Mouse (Mus musculus) forebrain, embryonic 15.5 days (tissue): Measurements from ENCODE around the gene Apoa4. TPM values are rescaled to one million over a fixed set of nuclear protein-coding genes. Genes with fewer than 3 reads are reported as not detected.

ENCODE experiments used
- ATAC-seq: fragments of 200-750 bp; cut with Nextera tagmentation; replicated peaks from 2 replicates; pipeline ENCODE4 v1.8.0; 2017; ENCODE audit warnings: mild to moderate bottlenecking, moderate TSS enrichment, moderate library complexity
- H3K27ac ChIP-seq: fragments of 300-500 bp; sonication (generic); replicated peaks from 2 replicates; pipeline ENCODE4 v1.5.1; 2015; ENCODE audit warnings: mild to moderate bottlenecking, inconsistent platforms
- H3K27me3 ChIP-seq: fragments of 300-500 bp; sonication (generic); 2 replicates; pipeline ENCODE4 v1.6.1; 2015; ENCODE audit warnings: inconsistent platforms
- H3K36me3 ChIP-seq: fragments of 300-500 bp; sonication (generic); 2 replicates; pipeline ENCODE4 v1.6.1; 2015; ENCODE audit warnings: mild to moderate bottlenecking, inconsistent platforms
- H3K4me1 ChIP-seq: fragments of 300-500 bp; sonication (generic); 2 replicates; pipeline ENCODE4 v1.6.1; 2015; ENCODE audit warnings: inconsistent platforms
- H3K4me2 ChIP-seq: fragments of 300-500 bp; sonication (generic); replicated peaks from 2 replicates; pipeline ENCODE4 v1.6.1; 2015; ENCODE audit warnings: mild to moderate bottlenecking, inconsistent platforms
- H3K4me3 ChIP-seq: fragments of 300-500 bp; sonication (generic); 2 replicates; pipeline ENCODE4 v1.5.1; 2015; ENCODE audit warnings: mild to moderate bottlenecking, inconsistent platforms
- H3K9ac ChIP-seq: fragments of 300-500 bp; sonication (generic); replicated peaks from 2 replicates; pipeline ENCODE4 v1.6.1; 2015; ENCODE audit warnings: mild to moderate bottlenecking, inconsistent platforms
- H3K9me3 ChIP-seq: fragments of 300-500 bp; sonication (generic); 2 replicates; pipeline ENCODE4 v1.6.1; 2016; ENCODE audit warnings: inconsistent platforms
- WGBS: fragments of 180-500 bp; shearing (Covaris S2); methylation state at CpG from one replicate; pipeline ENCODE4 v1.1.7; 2015; ENCODE audit warnings: mixed read lengths; 5-methylcytosine and 5-hydroxymethylcytosine counted together
- polyA plus RNA-seq: library from polyadenylated mRNA; unstranded; fragments of >200 nt; fragmentation: Nextera tagmentation; extraction: Ambion mirVana; gene quantifications from 2 replicates; pipeline ENCODE4 v1.2.1, GENCODE M21; 2015

Apoa4 gene
- polyA plus RNA-seq, 1 experiment from 2014 or later = not detected

- Histone ChIP-seq H3K36me3 (no peaks in the 10 kb centered on the region), H3K4me2 (no peak overlapping the region), H3K9ac (no peak overlapping the region), H3K27me3 (no peaks in the 10 kb centered on the region), H3K4me1 (no peaks in the 10 kb centered on the region), H3K4me3 (no peak overlapping the region), H3K27ac (no peak overlapping the region), H3K9me3 (no peaks in the 10 kb centered on the region)
- WGBS = 89% methylated on average over 3 of the region's 3 CpGs
- ATAC-seq = no peak
Measured at GRCm38 (mm10) chr9:46257546-46257945, 17.1 kb downstream of the Apoa4 start.

GRCm38 (mm10) chr9:46259111-46259510 lies 18.6 kb downstream of the Apoa4 start:
- Histone ChIP-seq H3K9me3 (no peaks in the 10 kb centered on the region), H3K4me2 (no peak overlapping the region), H3K36me3 (no peaks in the 10 kb centered on the region), H3K4me1 (no peaks in the 10 kb centered on the region), H3K4me3 (no peak overlapping the region), H3K27ac (no peak overlapping the region), H3K9ac (no peak overlapping the region), H3K27me3 (no peaks in the 10 kb centered on the region)
- 91% methylated on average over 6 of the region's 6 CpGs for WGBS
- ATAC-seq = no peak

GRCm38 (mm10) chr9:46261131-46261530 lies 20.6 kb downstream of the Apoa4 start:
- no peak overlapping the region for H3K27ac ChIP-seq
- WGBS = 85% methylated on average over 7 of the region's 7 CpGs
- ATAC-seq = no peak

GRCm38 (mm10) chr9:46268343-46268873 lies 27.9 kb downstream of the Apoa4 start, which contains the start of gene Apoa5:
Gene Apoa5, plus strand, starts transcription at chr9:46268633.
- H3K27me3 ChIP-seq = peaks cover 13% of the 10 kb centered on the region; the same call in 1 of the 2 replicates
- no peak within 1 kb of the TSS for H3K27ac ChIP-seq
- H3K36me3 ChIP-seq = no peaks in the 10 kb centered on the region
- ATAC-seq = no peak
- no peak within 1 kb of the TSS for H3K9ac ChIP-seq
- H3K4me1 ChIP-seq = peaks cover 3% of the 10 kb centered on the region
- no peaks in the 10 kb centered on the region for H3K9me3 ChIP-seq
- H3K4me3 ChIP-seq = no peak within 1 kb of the TSS
- no peak within 1 kb of the TSS for H3K4me2 ChIP-seq
- WGBS = 56% methylated on average over 7 of the region's 7 CpGs

More at GRCm38 (mm10) chr9:46261131-46261530, 20.6 kb downstream of the Apoa4 start:
- no peak overlapping the region for H3K9ac ChIP-seq
- no peaks in the 10 kb centered on the region for H3K9me3 ChIP-seq
- H3K27me3 ChIP-seq = no peaks in the 10 kb centered on the region
- H3K36me3 ChIP-seq = no peaks in the 10 kb centered on the region
- H3K4me3 ChIP-seq = no peak overlapping the region
- H3K4me1 ChIP-seq = no peaks in the 10 kb centered on the region
- H3K4me2 ChIP-seq = no peak overlapping the region

GRCm38 (mm10) chr9:46269125-46269524 lies 28.6 kb downstream of the Apoa4 start:
- Histone ChIP-seq H3K27ac (no peak overlapping the region), H3K9me3 (no peaks in the 10 kb centered on the region), H3K27me3 (peaks cover 13% of the 10 kb centered on the region; the same call in 1 of the 2 replicates), H3K4me1 (peaks cover 11% of the 10 kb centered on the region), H3K4me3 (no peak overlapping the region), H3K9ac (no peak overlapping the region), H3K4me2 (no peak overlapping the region), H3K36me3 (no peaks in the 10 kb centered on the region)
- ATAC-seq = no peak
- 85% methylated on average over 5 of the region's 5 CpGs for WGBS

- Histone ChIP-seq H3K4me3 (no peak overlapping the region), H3K36me3 (peaks cover 10% of the 10 kb centered on the region), H3K27me3 (peaks cover 13% of the 10 kb centered on the region; the same call in 1 of the 2 replicates), H3K4me2 (no peak overlapping the region), H3K9me3 (no peaks in the 10 kb centered on the region), H3K9ac (no peak overlapping the region), H3K27ac (no peak overlapping the region), H3K4me1 (peaks cover 14% of the 10 kb centered on the region)
- WGBS = 95% methylated on average over 4 of the region's 4 CpGs
- no peak for ATAC-seq
Measured at GRCm38 (mm10) chr9:46270782-46271181, 30.3 kb downstream of the Apoa4 start.

GRCm38 (mm10) chr9:46272070-46272469 lies 31.6 kb downstream of the Apoa4 start:
- H3K4me3 ChIP-seq = no peak overlapping the region

GRCm38 (mm10) chr9:46272677-46273454 lies 32.4 kb downstream of the Apoa4 start, which contains the start of gene Zpr1:
Gene Zpr1, plus strand, starts transcription at chr9:46273064.
- Histone ChIP-seq H3K4me2 (peak within 1 kb of the TSS; percentile 85), H3K27ac (peak within 1 kb of the TSS; percentile 74), H3K4me1 (peaks cover 14% of the 10 kb centered on the region), H3K9me3 (no peaks in the 10 kb centered on the region), H3K4me3 (peak within 1 kb of the TSS; percentile 72), H3K9ac (peak within 1 kb of the TSS; percentile 63), H3K36me3 (peaks cover 31% of the 10 kb centered on the region), H3K27me3 (peaks cover 13% of the 10 kb centered on the region; the same call in 1 of the 2 replicates)
- WGBS = 4% methylated on average over 45 of the region's 45 CpGs
- ATAC-seq = peak; percentile 97

More at GRCm38 (mm10) chr9:46272070-46272469, 31.6 kb downstream of the Apoa4 start:
- Histone ChIP-seq H3K4me2 (peak overlapping the region; percentile 85; the same call in 1 of the 2 replicates), H3K27ac (no peak overlapping the region), H3K27me3 (peaks cover 13% of the 10 kb centered on the region; the same call in 1 of the 2 replicates), H3K9ac (no peak overlapping the region), H3K4me1 (peaks cover 14% of the 10 kb centered on the region), H3K9me3 (no peaks in the 10 kb centered on the region), H3K36me3 (peaks cover 23% of the 10 kb centered on the region)
- WGBS = 87% methylated on average over 9 of the region's 9 CpGs
- ATAC-seq = no peak

- Histone ChIP-seq H3K27ac (no peak overlapping the region), H3K4me3 (no peak overlapping the region), H3K4me1 (peaks cover 14% of the 10 kb centered on the region), H3K27me3 (peaks cover 11% of the 10 kb centered on the region; the same call in 1 of the 2 replicates), H3K4me2 (no peak overlapping the region), H3K9ac (no peak overlapping the region), H3K36me3 (peaks cover 40% of the 10 kb centered on the region), H3K9me3 (no peaks in the 10 kb centered on the region)
- ATAC-seq = no peak
- 91% methylated on average over 9 of the region's 9 CpGs for WGBS
Measured at GRCm38 (mm10) chr9:46274494-46274893, 34.0 kb downstream of the Apoa4 start.

GRCm38 (mm10) chr9:46282631-46283436 lies 42.3 kb downstream of the Apoa4 start, which contains the start of gene Bud13:
Gene Bud13, plus strand, starts transcription at chr9:46283008.
- peak within 1 kb of the TSS; percentile 66 for H3K4me2 ChIP-seq
- WGBS = under 1% methylated on average over 55 of the region's 55 CpGs
- ATAC-seq = peak; percentile 92

More at GRCm38 (mm10) chr9:46282631-46283436, 42.3 kb downstream of the Apoa4 start, which contains the start of gene Bud13:
- Histone ChIP-seq H3K36me3 (peaks cover 42% of the 10 kb centered on the region), H3K9me3 (no peaks in the 10 kb centered on the region), H3K4me1 (peaks cover 14% of the 10 kb centered on the region), H3K27ac (peak within 1 kb of the TSS; percentile 78), H3K9ac (peak within 1 kb of the TSS; percentile 96), H3K27me3 (no peaks in the 10 kb centered on the region), H3K4me3 (peak within 1 kb of the TSS; percentile 99)
